Mouse (Mus musculus) kidney, adult 2 months (tissue): ENCODE results near the gene Clcn7.

ENCODE experiments used
- CTCF ChIP-seq: fragments of 200-500 bp; conservative IDR thresholded peaks from 2 replicates; pipeline ENCODE4 v1.5.1; 2011; ENCODE audit warnings: low read depth, mild to moderate bottlenecking, control low read depth, low read length, moderate library complexity, mixed read lengths; ENCODE audit not compliant: insufficient read depth, insufficient read length
- POLR2A ChIP-seq: fragments of 200-500 bp; IDR thresholded peaks from one replicate; pipeline ENCODE4 v1.6.1; 2011; ENCODE audit warnings: low read depth, low read length, control low read depth

- TF ChIP-seq CTCF (no peak), POLR2A (no peak)
Observed at GRCm38 (mm10) chr17:25090450-25090849, 42.7 kb upstream of the Clcn7 start.
